Mouse (Mus musculus): ENCODE measurements at regions not wholly inside any gene's neighbourhood (a gene's known extent, or its start where the extent isn't known, plus 50 kb on each side); places are given as distances from the start of the nearest gene placed in this dataset.

DNA sequence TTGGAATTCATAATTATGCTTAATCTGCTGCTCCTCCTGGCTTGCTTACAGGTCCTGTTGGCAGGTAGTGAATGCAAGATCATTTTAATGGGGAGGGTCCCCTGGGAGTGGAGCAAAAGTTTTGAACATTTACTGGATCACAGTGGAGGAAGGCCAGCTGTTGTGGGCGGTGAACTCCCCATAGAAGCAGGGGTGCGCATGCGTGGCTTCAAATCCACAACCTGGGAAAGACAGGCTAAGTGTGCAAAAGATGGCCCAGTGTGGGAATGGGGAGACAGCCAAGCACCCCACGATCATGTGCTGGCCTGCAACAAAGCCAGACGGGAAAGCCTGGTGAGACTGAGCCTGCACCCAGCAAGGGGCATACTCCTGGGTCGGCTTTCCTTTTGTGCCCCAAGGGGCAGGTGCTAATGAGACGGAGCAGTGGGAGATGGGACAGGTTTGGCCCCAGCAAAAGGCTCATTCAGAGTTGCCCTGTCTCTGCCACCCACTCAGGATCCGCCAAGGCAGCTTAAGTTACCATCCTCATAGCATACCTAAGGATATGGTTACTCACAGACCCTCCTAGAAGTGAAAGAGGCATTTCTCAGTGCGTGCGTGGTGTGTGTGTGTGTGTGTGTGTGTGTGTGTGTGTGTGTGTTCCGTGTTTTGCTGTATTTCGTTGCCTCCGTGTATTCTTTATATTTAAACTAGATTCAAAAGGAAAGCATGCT lies 412.3 kb downstream of the Epha4 start:
- TF ChIP-seq POLR2A (IDR thresholded peaks at IDR 0.05; ENCODE audit: insufficient read depth, low read depth, low read length) (no peak), CTCF (IDR thresholded peaks at IDR 0.05; ENCODE audit: insufficient read depth, low read depth, low read length) (no peak)

Data from olfactory bulb, adult 2 months (tissue).